Mouse (Mus musculus) liver, adult 2 months (tissue): ENCODE results near the gene Tnnt1.

Source experiments
- CTCF ChIP-seq: fragments of 200-500 bp; IDR thresholded peaks from 2 replicates; pipeline ENCODE4 v1.5.1; 2011; ENCODE audit warnings: low read depth, low read length, control low read depth
- POLR2A ChIP-seq: fragments of 200-500 bp; IDR thresholded peaks from 2 replicates; pipeline ENCODE4 v1.6.1; 2011; ENCODE audit warnings: low read length, control low read depth; ENCODE audit not compliant: insufficient read depth; ENCODE audit errors: extremely low read depth

- no peak for TF ChIP-seq CTCF
- no peak for TF ChIP-seq POLR2A
Measured at GRCm38 (mm10) chr7:4532005-4532729, 16.0 kb upstream of the Tnnt1 start, which contains the start of gene Dnaaf3.
